Mouse (Mus musculus) limb, embryonic 14.5 days (tissue): ENCODE results near the gene Fcgbp. TPM values are rescaled to one million over a fixed set of nuclear protein-coding genes. Genes with fewer than 3 reads are reported as not detected.
A peak's percentile ranks its signal among the peaks of the same experiment; 100 is the strongest.

Experiments
- ATAC-seq: fragments of 200-750 bp; cut with Nextera tagmentation; 2 replicates; pipeline ENCODE4 v1.8.0; 2017; ENCODE audit warnings: low read depth, moderate number of reproducible peaks, moderate TSS enrichment; ENCODE audit not compliant: low FRiP score
- DNase-seq: peaks from one replicate; pipeline ENCODE4 v3.0.0-alpha.2; 2015; ENCODE audit warnings: low spot score
- H3K27ac ChIP-seq: fragments of 300-500 bp; sonication (generic); replicated peaks from 2 replicates; pipeline ENCODE4 v1.5.1; 2014; ENCODE audit warnings: low read depth, mild to moderate bottlenecking, low read length, moderate library complexity, mixed read lengths
- H3K27me3 ChIP-seq: fragments of 300-500 bp; sonication (generic); 2 replicates; pipeline ENCODE4 v1.6.1; 2014; ENCODE audit warnings: low read length, mixed read lengths; ENCODE audit not compliant: control insufficient read depth, insufficient read depth
- H3K36me3 ChIP-seq: fragments of 300-500 bp; sonication (generic); 2 replicates; pipeline ENCODE4 v1.6.1; 2014; ENCODE audit warnings: mild to moderate bottlenecking, low read length, moderate library complexity, mixed read lengths; ENCODE audit not compliant: control insufficient read depth, insufficient read depth
- H3K4me1 ChIP-seq: fragments of 300-500 bp; sonication (generic); 2 replicates; pipeline ENCODE4 v1.6.1; 2014; ENCODE audit warnings: antibody characterized with exemption, low read length, mixed read lengths; ENCODE audit not compliant: control insufficient read depth, insufficient read depth
- H3K4me2 ChIP-seq: fragments of 300-500 bp; sonication (generic); replicated peaks from 2 replicates; pipeline ENCODE4 v1.6.1; 2014; ENCODE audit warnings: low read depth, mild to moderate bottlenecking, low read length, moderate library complexity; ENCODE audit not compliant: severe bottlenecking
- H3K4me3 ChIP-seq: fragments of 300-500 bp; sonication (generic); replicated peaks from 2 replicates; pipeline ENCODE4 v1.5.1; 2014; ENCODE audit warnings: low read length
- H3K9ac ChIP-seq: fragments of 300-500 bp; sonication (generic); 2 replicates; pipeline ENCODE4 v1.6.1; 2014; ENCODE audit warnings: mild to moderate bottlenecking, low read depth, low read length, moderate library complexity; ENCODE audit not compliant: severe bottlenecking
- H3K9me3 ChIP-seq: fragments of 300-500 bp; sonication (generic); 2 replicates; pipeline ENCODE4 v1.6.1; 2016; ENCODE audit warnings: low read length; ENCODE audit not compliant: control insufficient read depth
- POLR2A ChIP-seq: fragments of 200-500 bp; IDR thresholded peaks from 2 replicates; pipeline ENCODE4 v1.8.0; 2012; ENCODE audit warnings: inconsistent platforms, mild to moderate bottlenecking, moderate library complexity, borderline replicate concordance; ENCODE audit not compliant: insufficient read depth, insufficient read length; ENCODE audit errors: extremely low read depth
- WGBS: fragments of 180-500 bp; shearing (Covaris S2); extraction: QIAGEN DNeasy Blood & Tissue Kit; methylation state at CpG from one replicate; pipeline ENCODE4 v1.1.7; 2014; 5-methylcytosine and 5-hydroxymethylcytosine counted together
- polyA plus RNA-seq, 2 experiments: library from polyadenylated mRNA; depleted of rRNA in 1 of 2; stranded (reverse) in 1 of 2; unstranded in 1 of 2; fragments of >200 nt; fragmentation: Nextera tagmentation in 1 of 2; extraction: Ambion mirVana in 1 of 2; gene quantifications; 2 replicates each; pipeline versions ENCODE4 v1.2.1 to v1.2.3; 2012 to 2014

Fcgbp gene
- polyA plus RNA-seq, 2 experiments: 0.35 to 0.48 TPM

DNA sequence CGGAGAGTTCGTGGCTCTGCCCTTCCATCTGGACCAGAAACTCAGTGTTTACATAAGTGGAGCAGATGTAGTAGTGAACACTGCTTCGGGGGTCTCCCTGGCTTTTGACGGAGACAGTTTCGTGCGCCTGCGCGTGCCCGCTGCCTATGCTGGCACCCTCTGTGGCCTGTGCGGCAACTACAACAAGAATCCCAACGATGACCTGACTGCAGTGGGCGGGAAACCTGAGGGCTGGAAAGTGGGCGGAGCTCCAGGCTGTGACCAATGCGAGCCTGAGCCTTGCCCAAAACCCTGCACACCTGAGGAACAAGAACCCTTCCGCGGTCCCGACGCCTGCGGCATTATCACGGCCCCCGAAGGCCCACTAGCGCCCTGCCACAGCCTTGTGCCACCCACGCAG, 33.6 kb downstream of the Fcgbp start:
- H3K4me3 ChIP-seq: peak overlapping the region; percentile 17
- DNase-seq: peak; percentile 20
- no peak for TF ChIP-seq POLR2A
- H3K27me3 ChIP-seq: no peaks in the 10 kb centered on the region
- no peak overlapping the region for H3K27ac ChIP-seq
- WGBS: 4% methylated on average over 20 of the region's 23 CpGs
- peak overlapping the region; percentile 40 for H3K4me2 ChIP-seq
- H3K36me3 ChIP-seq: no peaks in the 10 kb centered on the region
- H3K9me3 ChIP-seq: no peaks in the 10 kb centered on the region
- ATAC-seq: peak; percentile 74; the same call in 1 of the 2 replicates
- peak overlapping the region; percentile 36; the same call in 1 of the 2 replicates for H3K9ac ChIP-seq
- H3K4me1 ChIP-seq: no peaks in the 10 kb centered on the region

DNA sequence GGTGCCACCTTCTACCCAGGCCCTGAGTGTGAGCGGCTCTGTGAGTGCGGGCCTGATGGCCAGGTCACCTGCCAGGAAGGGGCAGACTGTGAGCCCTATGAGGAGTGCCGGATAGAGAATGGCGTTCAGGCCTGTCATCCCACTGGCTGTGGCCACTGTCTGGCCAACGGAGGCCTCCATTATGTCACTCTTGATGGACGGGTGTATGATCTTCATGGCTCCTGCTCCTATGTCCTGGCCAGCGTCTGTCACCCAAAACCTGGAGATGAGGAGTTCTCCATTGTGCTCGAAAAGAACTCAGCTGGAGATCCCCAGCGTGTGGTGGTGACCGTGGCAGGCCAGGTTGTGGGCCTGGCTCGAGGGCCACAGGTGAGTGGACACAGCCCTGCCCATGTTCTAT, 35.2 kb downstream of the Fcgbp start:
- Histone ChIP-seq H3K27me3 (no peaks in the 10 kb centered on the region), H3K27ac (no peak overlapping the region), H3K9me3 (no peaks in the 10 kb centered on the region), H3K36me3 (no peaks in the 10 kb centered on the region), H3K4me1 (no peaks in the 10 kb centered on the region), H3K9ac (no peak overlapping the region), H3K4me3 (no peak overlapping the region), H3K4me2 (no peak overlapping the region)
- DNase-seq (no peak), ATAC-seq (no peak)
- no peak for TF ChIP-seq POLR2A
- 92% methylated on average over 11 of the region's 11 CpGs for WGBS

DNA sequence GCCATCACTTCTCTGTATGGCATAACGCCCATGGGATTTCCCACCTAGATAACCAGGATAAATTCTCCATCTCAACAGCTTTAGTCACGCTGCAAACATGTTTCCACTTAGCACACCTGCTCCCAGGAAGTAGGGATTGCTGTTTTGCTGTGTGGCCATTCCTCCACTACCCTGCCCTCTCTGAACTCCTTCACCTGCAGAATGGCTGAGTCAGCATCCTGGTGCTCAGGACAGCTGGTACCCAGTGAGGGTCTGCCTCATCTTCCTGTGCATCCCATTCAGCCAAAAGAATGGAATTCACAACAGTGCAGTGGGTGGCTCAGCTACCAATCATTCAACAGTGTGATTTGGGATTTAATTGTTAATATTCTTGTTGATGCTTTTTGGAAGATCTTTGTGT, 43.6 kb downstream of the Fcgbp start:
- H3K4me3 ChIP-seq: no peak overlapping the region
- no peak for TF ChIP-seq POLR2A
- no peak overlapping the region for H3K9ac ChIP-seq
- H3K4me2 ChIP-seq: no peak overlapping the region
- H3K9me3 ChIP-seq: no peaks in the 10 kb centered on the region
- 79% methylated on average over 2 of the region's 2 CpGs for WGBS
- H3K4me1 ChIP-seq: no peaks in the 10 kb centered on the region
- no peak for ATAC-seq
- no peaks in the 10 kb centered on the region for H3K27me3 ChIP-seq
- no peak overlapping the region for H3K27ac ChIP-seq
- no peaks in the 10 kb centered on the region for H3K36me3 ChIP-seq
- DNase-seq: no peak

DNA sequence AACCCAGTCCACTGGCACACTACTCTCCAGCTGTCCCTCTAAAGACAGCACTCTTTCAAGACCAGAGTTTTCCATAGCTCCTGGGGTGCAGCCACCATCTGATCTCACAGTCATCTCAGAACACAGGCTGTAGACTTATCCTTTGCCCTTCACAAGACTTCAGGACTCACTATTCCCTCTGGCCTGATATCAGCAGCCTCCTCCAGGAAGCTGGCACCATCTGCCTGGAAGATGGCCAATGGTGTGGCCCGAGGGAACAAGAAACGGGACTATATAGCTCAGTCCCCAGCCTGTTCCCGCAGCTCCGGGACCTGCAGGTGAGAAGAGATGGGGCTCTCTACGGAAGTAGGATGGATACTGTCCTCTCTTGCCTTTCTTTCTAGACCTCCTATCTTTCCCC, 58.1 kb downstream of the Fcgbp start, which contains the start of gene 9530053A07Rik:
9530053A07Rik (plus strand) TSS at position 301 of the 400 bp plus-strand sequence.
- Histone ChIP-seq H3K4me3 (no peak within 1 kb of the TSS), H3K27me3 (no peaks in the 10 kb centered on the region), H3K4me2 (no peak within 1 kb of the TSS), H3K27ac (no peak within 1 kb of the TSS), H3K4me1 (no peaks in the 10 kb centered on the region), H3K9ac (no peak within 1 kb of the TSS), H3K36me3 (no peaks in the 10 kb centered on the region), H3K9me3 (no peaks in the 10 kb centered on the region)
- WGBS: 73% methylated on average over 5 of the region's 5 CpGs
- ATAC-seq: no peak
- no peak for DNase-seq
- TF ChIP-seq POLR2A: no peak

DNA sequence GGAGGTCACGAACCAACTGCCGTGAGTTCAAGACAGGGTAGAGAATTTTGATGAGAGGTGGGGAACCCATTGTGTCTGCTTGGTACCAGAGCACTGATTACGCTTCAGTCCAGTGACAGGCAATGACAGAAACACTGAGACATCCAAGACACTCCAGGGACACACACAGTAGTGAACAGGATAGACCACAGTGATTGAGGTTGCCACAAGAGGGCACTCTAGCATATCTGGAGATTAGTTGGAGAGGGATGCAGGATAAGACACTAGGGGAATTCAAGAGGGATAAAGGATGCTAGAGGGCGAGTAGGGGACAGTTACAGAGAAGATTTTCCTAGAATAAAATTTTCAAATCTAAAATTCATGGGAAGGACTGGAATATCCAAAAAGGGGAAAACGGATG, 66.6 kb downstream of the Fcgbp start:
- DNase-seq (peak; percentile 39), ATAC-seq (no peak)
- TF ChIP-seq POLR2A: no peak
- Histone ChIP-seq H3K27ac (no peak overlapping the region), H3K9ac (no peak overlapping the region), H3K4me1 (no peaks in the 10 kb centered on the region), H3K27me3 (no peaks in the 10 kb centered on the region), H3K9me3 (no peaks in the 10 kb centered on the region), H3K36me3 (no peaks in the 10 kb centered on the region), H3K4me2 (no peak overlapping the region), H3K4me3 (no peak overlapping the region)
- 62% methylated on average over 5 of the region's 5 CpGs for WGBS

DNA sequence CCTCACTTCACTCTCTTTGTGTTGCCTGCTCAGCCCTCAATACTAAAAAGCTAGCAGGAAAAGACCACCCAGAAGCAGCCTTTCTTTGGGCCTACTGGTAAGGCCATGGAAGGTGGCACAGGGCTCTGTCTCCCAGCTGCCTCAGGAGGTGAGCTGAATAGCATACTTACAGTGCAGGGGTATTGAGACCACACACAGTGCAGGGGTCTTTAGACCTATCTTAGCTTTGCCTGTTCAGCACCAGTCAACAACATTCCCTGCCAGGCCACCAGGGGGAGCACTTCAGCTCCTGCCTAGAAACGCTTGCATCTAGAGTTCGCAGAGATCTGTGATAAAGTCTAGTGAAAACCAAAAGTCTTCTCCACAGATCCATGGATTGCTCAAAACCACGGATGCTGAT, 77.2 kb downstream of the Fcgbp start:
- no peak overlapping the region for H3K27ac ChIP-seq
- DNase-seq (peak; percentile 49), ATAC-seq (no peak)
- no peaks in the 10 kb centered on the region for H3K4me1 ChIP-seq
- H3K4me2 ChIP-seq: no peak overlapping the region
- H3K9ac ChIP-seq: no peak overlapping the region
- no peaks in the 10 kb centered on the region for H3K36me3 ChIP-seq
- 20% methylated on average over 3 of the region's 3 CpGs for WGBS
- no peaks in the 10 kb centered on the region for H3K27me3 ChIP-seq
- no peak overlapping the region for H3K4me3 ChIP-seq
- no peaks in the 10 kb centered on the region for H3K9me3 ChIP-seq
- no peak for TF ChIP-seq POLR2A
